Comparison of ENCODE assay signal across 8 mouse cellular contexts in the genomic region with DNA sequence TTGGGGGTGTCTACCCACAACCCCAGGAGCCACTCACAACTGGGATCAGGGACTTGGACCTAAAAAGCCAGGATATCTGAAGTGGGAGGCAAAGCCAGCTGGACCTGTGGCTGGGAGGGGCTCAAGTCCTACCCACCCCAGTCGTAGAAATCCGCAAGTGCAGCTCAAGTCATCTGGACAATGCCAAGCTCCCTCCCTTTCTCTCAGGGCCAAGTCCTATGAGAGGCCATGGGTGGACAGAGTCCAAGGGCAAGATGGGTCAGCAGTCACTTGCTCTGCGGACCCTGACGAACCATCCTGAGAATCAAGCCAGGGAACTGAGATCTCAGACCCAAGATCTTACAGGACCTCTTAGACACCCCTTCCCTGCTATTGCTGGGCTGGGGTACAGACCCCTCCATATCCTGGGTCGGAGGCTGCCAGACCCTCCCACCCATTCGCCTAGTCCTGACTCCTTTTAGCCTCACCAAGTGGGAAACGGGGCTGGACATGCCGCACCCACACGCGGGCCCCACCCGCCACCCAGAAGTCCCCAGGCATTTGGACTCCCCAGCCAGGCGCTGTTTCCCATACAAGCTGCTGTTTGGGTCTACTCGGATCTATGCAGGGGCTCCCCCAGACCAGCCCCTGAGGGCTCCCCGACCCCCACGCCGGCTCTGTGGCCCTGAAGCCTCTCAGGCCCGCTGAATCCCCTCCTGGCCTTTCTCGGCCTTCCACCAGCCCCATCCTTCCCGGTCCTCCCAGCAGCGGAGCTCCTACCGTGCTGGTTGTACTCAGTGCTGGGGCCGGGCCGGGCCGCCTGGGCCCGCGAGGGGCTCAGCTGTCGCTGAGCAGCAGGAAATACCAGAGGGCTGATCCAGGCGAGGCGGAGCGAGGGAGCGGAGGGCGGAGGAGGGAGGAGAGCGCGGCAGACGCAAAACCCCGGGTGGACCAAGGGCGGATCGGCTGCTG. TPM values are rescaled to one million over a fixed set of nuclear protein-coding genes. Genes with fewer than 3 reads are reported as not detected.
DNase-seq lines count a peak whose midpoint lies in the region; ATAC-seq and TF ChIP-seq lines count a peak whose summit lies in the region.

No protein-coding gene starts in this region.

- peak overlapping the region; percentile 69 for H3K4me3 ChIP-seq in forebrain, embryonic 13.5 days
- peak overlapping the region; percentile 70 for H3K4me3 ChIP-seq in heart, postnatal 0 days (ENCODE audit: low read depth, low read length)
- H3K4me3 ChIP-seq in liver, postnatal 0 days (ENCODE audit: low read depth, low read length) = peak overlapping the region; percentile 42
- peak overlapping the region; percentile 49 for H3K4me3 ChIP-seq in neural tube, embryonic 14.5 days (ENCODE audit: low read depth, low read length)
- H3K4me3 ChIP-seq in thymus, adult 2 months (ENCODE audit: control insufficient read depth, insufficient read depth, low read length) = peak overlapping the region; percentile 54

- 6% methylated on average over 31 of the region's 38 CpGs for WGBS in forebrain, embryonic 13.5 days
- 2% methylated on average over 33 of the region's 38 CpGs for WGBS in heart, postnatal 0 days
- 7% methylated on average over 38 of the region's 38 CpGs for WGBS in liver, postnatal 0 days (ENCODE audit: insufficient replicate concordance)
- 4% methylated on average over 38 of the region's 38 CpGs for WGBS in neural tube, embryonic 14.5 days
- WGBS in thymus, adult 2 months = 20% methylated on average over 36 of the region's 38 CpGs

- peak overlapping the region; percentile 94 for H3K9ac ChIP-seq in forebrain, embryonic 13.5 days
- H3K9ac ChIP-seq in heart, postnatal 0 days (replicated peaks; ENCODE audit: low read depth, low read length) = peak overlapping the region; percentile 77
- peak overlapping the region; percentile 58 for H3K9ac ChIP-seq in liver, postnatal 0 days (replicated peaks)
- peak overlapping the region; percentile 85 for H3K9ac ChIP-seq in neural tube, embryonic 14.5 days (replicated peaks; ENCODE audit: low read depth, low read length)

- peak; percentile 92 for ATAC-seq in forebrain, embryonic 13.5 days
- ATAC-seq in heart, postnatal 0 days (ENCODE audit: insufficient read depth, low read depth) = peak; percentile 95
- ATAC-seq in liver, postnatal 0 days = peak; percentile 56; the same call in 1 of the 2 replicates
- peak; percentile 95 for ATAC-seq in neural tube, embryonic 14.5 days (ENCODE audit: low read depth)

- H3K4me2 ChIP-seq in forebrain, embryonic 13.5 days = peak overlapping the region; percentile 87
- peak overlapping the region; percentile 84 for H3K4me2 ChIP-seq in heart, postnatal 0 days (ENCODE audit: low read depth, low read length)
- H3K4me2 ChIP-seq in liver, postnatal 0 days (ENCODE audit: low read depth, low read length) = peak overlapping the region; percentile 63
- peak overlapping the region; percentile 75 for H3K4me2 ChIP-seq in neural tube, embryonic 14.5 days (ENCODE audit: low read depth, low read length)

- H3K4me1 ChIP-seq in forebrain, embryonic 13.5 days = peaks cover 35% of the 10 kb centered on the region
- H3K4me1 ChIP-seq in heart, postnatal 0 days (ENCODE audit: control insufficient read depth, insufficient read depth) = peaks cover 28% of the 10 kb centered on the region
- H3K4me1 ChIP-seq in liver, postnatal 0 days (ENCODE audit: insufficient read depth) = peaks cover 5% of the 10 kb centered on the region
- peaks cover 23% of the 10 kb centered on the region for H3K4me1 ChIP-seq in neural tube, embryonic 14.5 days (ENCODE audit: control insufficient read depth, insufficient read depth, low read length)
- peaks cover 13% of the 10 kb centered on the region for H3K4me1 ChIP-seq in thymus, adult 2 months (replicated peaks; ENCODE audit: control insufficient read depth, insufficient read depth, low read length)

- no peak for TF ChIP-seq EP300 in heart, postnatal 0 days (IDR thresholded peaks at IDR 0.05; ENCODE audit: low read depth)
- no peak for TF ChIP-seq EP300 in liver, postnatal 0 days (IDR thresholded peaks at IDR 0.05; ENCODE audit: low read depth)

- H3K36me3 ChIP-seq in forebrain, embryonic 13.5 days (ENCODE audit: poor library complexity, severe bottlenecking) = no peaks in the 10 kb centered on the region
- no peaks in the 10 kb centered on the region for H3K36me3 ChIP-seq in heart, postnatal 0 days (replicated peaks; ENCODE audit: control insufficient read depth, insufficient read depth, low read length)
- no peaks in the 10 kb centered on the region for H3K36me3 ChIP-seq in liver, postnatal 0 days (replicated peaks; ENCODE audit: insufficient read depth, low read length)
- no peaks in the 10 kb centered on the region for H3K36me3 ChIP-seq in neural tube, embryonic 14.5 days (ENCODE audit: control insufficient read depth, insufficient read depth, low read length)
- H3K36me3 ChIP-seq in thymus, adult 2 months (ENCODE audit: control insufficient read depth, insufficient read depth, low read length) = no peaks in the 10 kb centered on the region

- peak; percentile 62 for DNase-seq in CD4-positive helper T cell, adult 2 months (ENCODE audit: low read depth, low spot score)
- DNase-seq in adrenal gland, postnatal 36 days = peak; percentile 91 to 93
- DNase-seq in heart, postnatal 0 days (ENCODE audit: low spot score) = peak; percentile 87
- DNase-seq in kidney, postnatal 25 days = peak; percentile 87 to 94
- peak; percentile 59 for DNase-seq in liver, postnatal 0 days
- DNase-seq in thymus, adult 2 months = peak; percentile 62

- peak overlapping the region; percentile 82 for H3K27ac ChIP-seq in forebrain, embryonic 13.5 days
- peak overlapping the region; percentile 82 for H3K27ac ChIP-seq in heart, postnatal 0 days (ENCODE audit: low read depth)
- H3K27ac ChIP-seq in liver, postnatal 0 days (ENCODE audit: low read depth) = peak overlapping the region; percentile 53
- H3K27ac ChIP-seq in neural tube, embryonic 14.5 days (ENCODE audit: low read depth, low read length) = peak overlapping the region; percentile 40
- H3K27ac ChIP-seq in thymus, adult 2 months (ENCODE audit: control insufficient read depth, insufficient read depth, low read length) = no peak overlapping the region

- no peak for TF ChIP-seq CTCF in heart, postnatal 0 days (IDR thresholded peaks at IDR 0.05; ENCODE audit: low read depth)
- no peak for TF ChIP-seq CTCF in liver, postnatal 0 days (IDR thresholded peaks at IDR 0.05; ENCODE audit: low read depth)
- 0 out of 2 replicates have a peak, but pooled peaks have one; percentile 24 for TF ChIP-seq CTCF in thymus, adult 2 months (IDR thresholded peaks at IDR 0.05; ENCODE audit: borderline replicate concordance, control insufficient read depth, extremely low read depth, insufficient read depth, low read length, poor library complexity)

- no peaks in the 10 kb centered on the region for H3K9me3 ChIP-seq in forebrain, embryonic 13.5 days (replicated peaks)
- no peaks in the 10 kb centered on the region for H3K9me3 ChIP-seq in heart, postnatal 0 days (replicated peaks; ENCODE audit: control insufficient read depth, low read length)
- H3K9me3 ChIP-seq in liver, postnatal 0 days (ENCODE audit: low read length) = no peaks in the 10 kb centered on the region
- no peaks in the 10 kb centered on the region for H3K9me3 ChIP-seq in neural tube, embryonic 14.5 days (ENCODE audit: control insufficient read depth, low read length)

- peaks cover 19% of the 10 kb centered on the region for H3K27me3 ChIP-seq in forebrain, embryonic 13.5 days
- H3K27me3 ChIP-seq in heart, postnatal 0 days (ENCODE audit: control insufficient read depth, insufficient read depth, low read length) = no peaks in the 10 kb centered on the region
- H3K27me3 ChIP-seq in liver, postnatal 0 days (ENCODE audit: insufficient read depth, low read length) = peaks cover 22% of the 10 kb centered on the region
- no peaks in the 10 kb centered on the region for H3K27me3 ChIP-seq in neural tube, embryonic 14.5 days (ENCODE audit: control insufficient read depth, insufficient read depth, low read length)
- no peaks in the 10 kb centered on the region for H3K27me3 ChIP-seq in thymus, adult 2 months (ENCODE audit: control insufficient read depth, insufficient read depth, low read length)

- peak; percentile 40; the same call in 1 of the 2 replicates for TF ChIP-seq POLR2A in thymus, adult 2 months (IDR thresholded peaks at IDR 0.05; ENCODE audit: control insufficient read depth, extremely low read depth, insufficient read depth, low read length, poor library complexity)

RNA-seq across cellular contexts. Expression of a gene that starts 17.0 kb away (rescaled TPM):
- 10 to 100 TPM; 29.6 to 32.4 TPM for total RNA-seq in adrenal gland, postnatal 36 days (2021)
- 21.6 and 22.6 TPM in 2 replicates for polyA plus RNA-seq in forebrain, embryonic 13.5 days (2015; fragmentation: Nextera tagmentation; extraction: Ambion mirVana)
- total RNA-seq in heart, postnatal 0 days (2014; rRNA removed; ENCODE audit: low replicate concordance) = 57.4 and 58.7 TPM in 2 replicates
- 16.3 and 18.1 TPM in 2 replicates for polyA plus RNA-seq in heart, postnatal 0 days (2015; fragmentation: Nextera tagmentation; extraction: Ambion mirVana)
- 1.4 and 1.6 TPM in 2 replicates for polyA plus RNA-seq in liver, postnatal 0 days (2015; fragmentation: Nextera tagmentation; extraction: Ambion mirVana)
- 33.3 and 35.5 TPM in 2 replicates for polyA plus RNA-seq in neural tube, embryonic 14.5 days (2014; fragmentation: Nextera tagmentation; extraction: Ambion mirVana)
- 16.6 and 20.6 TPM in 2 replicates for polyA plus RNA-seq in thymus, adult 2 months (2012; rRNA removed)

RNA-seq across cellular contexts. Expression of a gene that starts 27.0 kb away (rescaled TPM):
- 1 to 10 TPM; 1.3 to 3.8 TPM for total RNA-seq in adrenal gland, postnatal 36 days (2021)
- not detected in 2 replicates for polyA plus RNA-seq in forebrain, embryonic 13.5 days (2015; fragmentation: Nextera tagmentation; extraction: Ambion mirVana)
- total RNA-seq in heart, postnatal 0 days (2014; rRNA removed; ENCODE audit: low replicate concordance) = not detected in 2 replicates
- polyA plus RNA-seq in heart, postnatal 0 days (2015; fragmentation: Nextera tagmentation; extraction: Ambion mirVana) = not detected in 2 replicates
- polyA plus RNA-seq in liver, postnatal 0 days (2015; fragmentation: Nextera tagmentation; extraction: Ambion mirVana) = not detected in 2 replicates
- not detected in 2 replicates for polyA plus RNA-seq in neural tube, embryonic 14.5 days (2014; fragmentation: Nextera tagmentation; extraction: Ambion mirVana)
- 2.0 and 2.2 TPM in 2 replicates for polyA plus RNA-seq in thymus, adult 2 months (2012; rRNA removed)

RNA-seq across cellular contexts. Expression of a gene that starts 44.5 kb away (rescaled TPM):
- total RNA-seq in adrenal gland, postnatal 36 days (2021) = 1 to 10 TPM; 1.3 to 1.6 TPM
- polyA plus RNA-seq in forebrain, embryonic 13.5 days (2015; fragmentation: Nextera tagmentation; extraction: Ambion mirVana) = 1.8 and 1.9 TPM in 2 replicates
- total RNA-seq in heart, postnatal 0 days (2014; rRNA removed; ENCODE audit: low replicate concordance) = 0.93 and 3.9 TPM in 2 replicates
- polyA plus RNA-seq in heart, postnatal 0 days (2015; fragmentation: Nextera tagmentation; extraction: Ambion mirVana) = 0.92 and 0.96 TPM in 2 replicates
- 0.08 and 0.15 TPM in 2 replicates for polyA plus RNA-seq in liver, postnatal 0 days (2015; fragmentation: Nextera tagmentation; extraction: Ambion mirVana)
- 7.4 and 8.4 TPM in 2 replicates for polyA plus RNA-seq in neural tube, embryonic 14.5 days (2014; fragmentation: Nextera tagmentation; extraction: Ambion mirVana)
- polyA plus RNA-seq in thymus, adult 2 months (2012; rRNA removed) = 9.8 and 11.3 TPM in 2 replicates

RNA-seq across cellular contexts. Expression of a gene that starts 54.1 kb away (rescaled TPM):
- total RNA-seq in adrenal gland, postnatal 36 days (2021) = 1 to 10 TPM; 3.1 to 4.3 TPM
- 0.61 and 0.73 TPM in 2 replicates for polyA plus RNA-seq in forebrain, embryonic 13.5 days (2015; fragmentation: Nextera tagmentation; extraction: Ambion mirVana)
- 2.0 and 2.5 TPM in 2 replicates for total RNA-seq in heart, postnatal 0 days (2014; rRNA removed; ENCODE audit: low replicate concordance)
- polyA plus RNA-seq in heart, postnatal 0 days (2015; fragmentation: Nextera tagmentation; extraction: Ambion mirVana) = 1.9 and 2.3 TPM in 2 replicates
- 0.90 and 1.1 TPM in 2 replicates for polyA plus RNA-seq in liver, postnatal 0 days (2015; fragmentation: Nextera tagmentation; extraction: Ambion mirVana)
- polyA plus RNA-seq in neural tube, embryonic 14.5 days (2014; fragmentation: Nextera tagmentation; extraction: Ambion mirVana) = 0.98 and 1.3 TPM in 2 replicates
- 3.5 and 4.8 TPM in 2 replicates for polyA plus RNA-seq in thymus, adult 2 months (2012; rRNA removed)
